Mouse (Mus musculus): ENCODE measurements around the gene Mlc1.

Mlc1 gene

GRCm38 (mm10) chr15:88978281-88979137, at the start of gene Mlc1:
TSS of gene Mlc1 (minus strand) at chr15:88979007.
- DNase-seq, result peak; percentile 70 to 85

GRCm38 (mm10) chr15:89020492-89020891, 41.7 kb upstream of the Mlc1 start:
- no peak for DNase-seq

- DNase-seq, result peak in 1 of 2 experiments; percentile 1
Measured at GRCm38 (mm10) chr15:89020085-89020484, 41.3 kb upstream of the Mlc1 start.

- no peak for DNase-seq
Measured at GRCm38 (mm10) chr15:89016722-89017121, 37.9 kb upstream of the Mlc1 start.

- DNase-seq, result no peak
Measured at GRCm38 (mm10) chr15:89007781-89008180, 29.0 kb upstream of the Mlc1 start.

GRCm38 (mm10) chr15:89007002-89007401, 28.2 kb upstream of the Mlc1 start:
- no peak for DNase-seq

GRCm38 (mm10) chr15:89001245-89001644, 22.4 kb upstream of the Mlc1 start:
- no peak for DNase-seq

GRCm38 (mm10) chr15:89000367-89000766, 21.6 kb upstream of the Mlc1 start:
- DNase-seq, result no peak

GRCm38 (mm10) chr15:88999124-88999523, 20.3 kb upstream of the Mlc1 start:
- DNase-seq, result peak; percentile 14 to 39

GRCm38 (mm10) chr15:88998636-88999035, 19.8 kb upstream of the Mlc1 start:
- no peak for DNase-seq

- DNase-seq, result peak; percentile 20 to 45
Measured at GRCm38 (mm10) chr15:88989236-88989635, 10.4 kb upstream of the Mlc1 start.

GRCm38 (mm10) chr15:88982534-88983079, 3.8 kb upstream of the Mlc1 start, which contains the start of gene Mov10l1:
TSS of gene Mov10l1 (plus strand) at chr15:88982909.
- DNase-seq, result no peak

GRCm38 (mm10) chr15:88979138-88979446, 285 bp upstream of the Mlc1 start:
- DNase-seq, result no peak

- no peak for DNase-seq
Measured at GRCm38 (mm10) chr15:88972300-88972699, 6.5 kb downstream of the Mlc1 start.

GRCm38 (mm10) chr15:88964070-88964578, 14.7 kb downstream of the Mlc1 start:
- peak in 1 of 2 experiments; percentile 8 for DNase-seq

GRCm38 (mm10) chr15:88957522-88957921, 21.3 kb downstream of the Mlc1 start:
- DNase-seq, result no peak

- no peak for DNase-seq
Measured at GRCm38 (mm10) chr15:88955342-88955741, 23.5 kb downstream of the Mlc1 start.

GRCm38 (mm10) chr15:88954368-88955072, 24.3 kb downstream of the Mlc1 start, which contains the start of gene Ttll8:
TSS of gene Ttll8 (minus strand) at chr15:88954418.
- DNase-seq, result peak; percentile 61 to 76

- DNase-seq, result no peak
Measured at GRCm38 (mm10) chr15:88951246-88951645, 27.6 kb downstream of the Mlc1 start.

GRCm38 (mm10) chr15:88946851-88947250, 32.0 kb downstream of the Mlc1 start:
- peak in 1 of 2 experiments; percentile 8 for DNase-seq

- peak in 1 of 2 experiments; percentile 33 for DNase-seq
Measured at GRCm38 (mm10) chr15:88943896-88944551, 34.8 kb downstream of the Mlc1 start.

GRCm38 (mm10) chr15:88942783-88943182, 36.0 kb downstream of the Mlc1 start:
- DNase-seq, result no peak

- DNase-seq, result no peak
Measured at GRCm38 (mm10) chr15:88937291-88937650, 41.5 kb downstream of the Mlc1 start.

Data from lung, adult 18-20 months (tissue).